Mouse (Mus musculus) gastrocnemius, adult 8-10 months (tissue): ENCODE results near the gene Fam155a. TPM values are rescaled to one million over a fixed set of nuclear protein-coding genes. Genes with fewer than 3 reads are reported as not detected.
"Not testable (repeated sequence)": the region's sequence is repeated elsewhere in the genome, so short reads cannot be mapped to it uniquely, and the experiment has no call there.

Source experiments
- DNase-seq, 2 experiments: peaks; one replicate each; pipeline ENCODE4 v3.0.0; 2022; ENCODE audit warnings: low spot score in 2 of 2
- total RNA-seq, 4 experiments: library from RNA; stranded (reverse); gene quantifications; 2 replicates each; pipeline ENCODE4 v1.2.4; 2022

Fam155a gene
- total RNA-seq, 4 experiments from 2014 or later = 0.19 TPM; not detected in 3

DNA sequence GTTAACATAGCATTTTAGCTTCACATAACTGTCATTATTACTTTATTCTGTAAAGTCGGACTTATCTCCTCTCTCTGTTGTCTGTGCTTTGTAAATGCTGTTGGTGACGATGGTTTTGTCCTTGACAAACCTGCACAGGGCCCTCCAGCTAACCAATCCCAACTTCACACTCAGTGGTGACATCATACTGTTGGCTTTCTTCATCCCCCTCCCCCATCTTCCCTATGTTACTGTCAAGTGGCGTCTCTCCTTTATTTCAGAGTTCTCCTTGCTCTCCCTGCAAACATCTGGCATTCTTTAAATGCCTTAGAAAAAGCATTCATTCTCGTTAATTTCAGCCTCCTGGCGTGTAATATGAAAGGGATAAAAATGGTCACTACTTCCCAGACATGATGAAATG, 78.6 kb downstream of the Fam155a start:
- DNase-seq = no peak

DNA sequence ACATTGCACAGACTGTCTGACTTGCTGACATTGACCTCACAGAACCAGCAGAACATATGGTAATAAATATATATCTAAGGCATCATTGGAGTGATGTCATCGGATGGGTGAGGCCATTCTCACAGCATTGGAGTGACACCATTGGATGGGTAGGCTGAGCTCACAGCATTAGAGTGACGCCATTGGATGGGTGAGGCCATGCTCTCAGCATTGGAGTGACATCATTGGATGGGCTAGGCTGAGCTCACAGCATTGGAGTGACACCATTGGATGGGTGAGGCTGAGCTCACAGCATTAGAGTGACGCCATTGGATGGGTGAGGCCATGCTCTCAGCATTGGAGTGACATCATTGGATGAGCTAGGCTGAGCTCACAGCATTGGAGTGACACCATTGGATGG, 110.9 kb downstream of the Fam155a start:
- not testable (repeated sequence) for DNase-seq

DNA sequence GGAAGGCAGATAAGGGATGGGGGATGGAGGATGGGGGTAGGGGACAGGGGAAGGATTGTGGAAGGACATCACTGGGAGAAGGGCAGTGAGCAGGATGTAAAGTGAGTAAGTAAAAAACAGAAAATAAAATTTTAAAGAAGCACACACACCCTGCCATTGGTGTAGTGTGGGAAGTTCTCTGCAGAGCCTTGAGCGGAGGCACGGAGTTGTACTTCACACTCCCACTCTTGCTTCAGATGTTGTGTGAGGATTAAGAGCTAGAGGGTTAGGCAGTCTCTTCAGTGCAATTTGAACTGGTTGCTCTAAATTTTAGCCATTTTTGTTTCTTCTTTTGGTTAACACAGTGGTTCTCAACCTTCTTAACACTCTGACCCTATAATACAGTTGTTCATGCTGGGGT, 114.1 kb downstream of the Fam155a start:
- DNase-seq = no peak

DNA sequence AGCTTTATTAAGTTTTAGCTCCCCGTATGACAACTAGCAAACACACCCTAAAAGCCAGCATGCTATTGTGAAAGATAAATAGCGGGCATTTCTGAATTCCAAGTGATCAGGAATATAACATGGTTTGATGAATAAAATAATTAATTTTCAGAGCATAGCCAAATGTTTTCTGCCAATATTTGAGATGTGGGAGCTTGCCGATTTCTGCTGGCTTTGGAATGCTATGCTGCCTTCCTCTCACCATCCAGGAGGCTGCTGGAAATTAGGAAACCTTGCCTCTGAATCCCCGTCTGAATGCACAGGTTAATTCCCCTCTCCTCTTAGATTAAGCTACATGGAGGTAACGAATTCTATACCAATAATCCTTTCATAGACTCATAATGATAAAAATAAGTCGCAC, 116.1 kb downstream of the Fam155a start:
- no peak for DNase-seq

- DNase-seq = no peak
Observed at GRCm38 (mm10) chr8:9653643-9654042, 117.3 kb downstream of the Fam155a start.

DNA sequence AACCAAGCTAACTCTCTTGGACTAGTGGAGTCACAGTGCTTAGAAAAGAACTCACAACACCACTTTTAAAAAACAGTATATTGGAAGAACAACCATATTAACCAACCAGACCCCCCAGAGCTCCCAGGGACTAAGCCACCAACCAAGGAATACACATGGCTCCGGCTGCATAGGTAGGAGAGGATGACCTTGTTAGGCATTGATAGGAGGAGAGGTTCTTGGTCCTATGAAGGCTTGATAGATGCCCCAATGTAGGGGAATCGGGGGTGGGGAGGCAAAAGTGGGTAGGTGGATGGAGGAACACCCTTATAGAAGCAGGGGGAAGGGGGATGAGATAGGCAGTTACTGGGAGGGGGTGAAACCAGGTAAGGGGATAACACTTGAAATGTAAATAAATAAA, 132.8 kb downstream of the Fam155a start:
- no peak for DNase-seq

DNA sequence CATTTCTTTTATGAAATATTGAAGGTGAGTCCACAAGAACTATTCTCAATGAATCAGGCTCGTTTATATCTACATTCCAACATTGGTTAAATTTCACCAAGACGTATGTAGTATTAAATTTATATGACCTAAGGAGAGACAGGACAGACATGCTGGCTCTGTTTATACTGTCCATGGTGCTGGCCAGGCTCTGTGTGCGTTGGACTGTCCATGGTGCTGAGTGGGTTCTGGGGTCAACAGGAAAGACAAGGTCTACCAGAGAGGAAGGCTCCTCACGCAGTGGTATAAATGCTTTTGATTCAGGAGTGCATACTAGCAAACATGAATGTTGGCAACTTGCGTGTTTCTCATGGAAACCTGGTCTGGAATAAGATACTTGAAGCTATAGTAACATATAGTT, 135.7 kb downstream of the Fam155a start:
- no peak for DNase-seq

DNA sequence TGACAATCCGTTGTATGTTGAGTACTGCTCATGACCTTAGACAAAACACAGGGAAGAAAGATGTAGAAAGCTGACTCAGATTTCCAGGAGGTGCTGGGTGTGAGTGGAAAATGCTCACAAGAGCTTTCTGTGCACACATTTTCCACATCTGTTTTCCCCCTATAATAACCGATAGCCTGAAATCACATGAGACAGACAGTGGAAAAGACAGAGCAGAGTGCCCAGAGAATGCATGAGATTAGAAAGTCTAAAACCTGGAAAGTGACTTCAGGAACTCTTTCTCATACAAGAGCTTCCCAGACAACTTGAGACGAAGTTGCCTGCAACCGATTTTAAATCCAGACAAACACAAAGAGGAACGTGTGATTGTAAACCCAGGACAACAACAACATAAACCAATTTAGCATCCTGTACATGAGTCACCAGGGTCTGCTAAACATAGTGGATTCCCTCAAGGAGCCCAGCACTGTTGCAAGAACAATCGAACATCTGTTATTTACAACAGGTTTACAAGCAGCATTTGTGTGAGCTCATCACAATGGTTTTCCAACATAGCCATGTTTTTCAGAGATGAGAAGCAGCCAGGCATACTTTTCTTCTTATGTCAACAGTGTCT, 163.8 kb downstream of the Fam155a start:
- no peak for DNase-seq

DNA sequence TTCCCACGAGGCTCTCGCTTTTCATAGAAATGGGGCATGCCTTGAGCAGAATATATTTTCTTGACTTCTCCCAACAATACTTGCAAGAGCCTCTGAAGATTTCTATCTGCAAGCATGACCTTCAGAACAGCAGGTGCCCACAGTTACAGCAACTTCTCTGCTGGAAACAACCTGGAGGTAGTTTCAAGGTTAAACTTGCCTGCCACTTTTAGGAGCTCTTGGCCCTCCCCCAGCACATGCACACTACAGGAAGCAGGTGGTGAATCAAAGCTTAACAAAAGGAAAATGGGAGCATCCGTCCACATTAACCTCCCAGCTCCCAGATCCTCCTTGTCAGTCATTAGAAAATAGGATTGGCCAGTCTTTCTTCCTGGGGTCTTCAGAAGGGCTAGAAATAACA, 175.0 kb downstream of the Fam155a start:
- no peak for DNase-seq

- no peak for DNase-seq
Observed at GRCm38 (mm10) chr8:9581836-9582235, 189.1 kb downstream of the Fam155a start.

- no peak for DNase-seq
Observed at GRCm38 (mm10) chr8:9580192-9580591, 190.8 kb downstream of the Fam155a start.

DNA sequence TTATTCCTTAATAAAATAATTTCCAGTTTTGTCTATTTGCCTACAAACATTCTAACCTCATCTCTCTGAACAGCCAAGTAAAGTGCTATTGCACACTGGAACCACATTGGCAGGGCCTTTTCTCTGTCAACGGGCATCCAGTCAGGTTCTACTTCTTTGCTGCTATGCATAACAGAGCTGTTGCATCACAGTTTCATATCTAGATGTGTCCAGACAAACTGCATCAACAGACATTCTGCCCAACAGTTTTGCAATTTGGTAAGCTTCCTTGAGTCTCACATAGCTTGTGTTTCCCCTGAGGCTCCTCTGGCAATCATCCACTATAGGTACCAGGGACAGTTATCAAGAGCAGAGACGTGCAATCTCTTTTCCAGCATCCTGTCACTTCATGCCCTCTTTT, 199.0 kb downstream of the Fam155a start:
- DNase-seq = no peak

GRCm38 (mm10) chr8:9569516-9570170, 201.3 kb downstream of the Fam155a start:
- DNase-seq = no peak

DNA sequence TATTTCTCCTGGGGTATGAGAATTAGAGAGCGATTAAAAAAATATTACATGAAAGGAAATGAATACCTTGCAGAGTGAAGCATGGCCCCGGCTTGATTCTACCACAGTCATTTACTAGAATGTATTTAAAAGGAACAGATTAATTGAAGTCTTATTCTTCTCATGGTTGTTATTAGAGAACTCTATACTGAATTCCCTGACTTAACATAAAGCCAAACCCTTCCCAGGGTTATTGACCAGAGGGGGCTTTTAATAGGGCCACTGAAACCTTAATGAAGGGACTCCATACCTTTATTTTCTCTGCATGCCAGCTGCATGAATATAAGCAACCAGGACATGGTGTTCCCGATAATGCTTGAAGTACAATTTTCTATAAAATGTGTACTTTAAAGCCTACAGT, 221.8 kb downstream of the Fam155a start:
- DNase-seq = no peak

GRCm38 (mm10) chr8:9547558-9547954, 223.4 kb downstream of the Fam155a start:
- no peak for DNase-seq

DNA sequence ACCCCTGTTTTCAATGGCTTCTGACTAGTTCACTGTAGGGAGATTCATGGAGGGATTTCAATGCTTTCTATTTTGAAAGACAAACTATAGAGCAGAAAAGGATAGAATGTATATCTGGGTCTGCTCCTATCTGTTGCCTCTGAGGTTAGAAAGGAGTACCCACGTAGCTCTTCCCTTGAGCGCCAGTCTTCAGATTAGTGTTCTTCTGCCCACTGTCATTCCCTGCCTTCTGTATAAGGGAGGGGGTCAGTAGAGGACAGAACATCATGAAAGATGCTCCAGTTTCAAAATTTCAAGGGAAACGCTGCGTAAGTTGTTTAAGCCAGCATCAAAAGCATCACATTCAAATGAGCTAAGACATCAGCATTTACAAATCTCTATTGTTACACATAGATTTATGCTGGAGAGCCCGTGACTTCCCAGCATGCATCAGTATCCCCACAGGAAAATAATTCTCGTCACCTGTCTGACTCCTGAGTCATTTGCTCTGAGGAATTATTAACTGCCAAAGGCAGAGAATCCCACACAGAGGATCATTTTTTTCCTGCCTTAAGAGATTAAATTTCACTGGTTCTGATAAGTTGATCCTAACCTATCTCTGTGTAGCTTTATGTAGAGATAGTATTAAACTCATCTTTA, 223.9 kb downstream of the Fam155a start:
- DNase-seq = no peak

DNA sequence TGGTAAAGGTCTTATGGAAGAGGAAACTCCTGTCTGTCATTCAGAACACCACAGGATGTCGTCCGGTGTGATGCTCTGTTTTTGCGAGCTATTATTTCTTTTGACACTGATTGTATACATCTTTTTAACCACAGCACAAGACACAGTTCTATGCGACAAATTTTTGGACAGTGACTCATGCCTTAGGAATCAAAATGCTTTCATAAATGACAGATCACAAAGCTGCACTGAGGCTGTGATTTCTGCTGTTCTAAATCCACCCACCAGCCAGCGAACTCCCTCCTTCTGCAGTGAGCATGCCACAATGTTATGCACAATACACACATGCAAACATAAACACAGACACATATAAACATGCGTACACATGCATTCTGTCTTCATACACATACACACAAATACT, 224.5 kb downstream of the Fam155a start:
- no peak for DNase-seq

GRCm38 (mm10) chr8:9545665-9546064, 225.3 kb downstream of the Fam155a start:
- no peak for DNase-seq

DNA sequence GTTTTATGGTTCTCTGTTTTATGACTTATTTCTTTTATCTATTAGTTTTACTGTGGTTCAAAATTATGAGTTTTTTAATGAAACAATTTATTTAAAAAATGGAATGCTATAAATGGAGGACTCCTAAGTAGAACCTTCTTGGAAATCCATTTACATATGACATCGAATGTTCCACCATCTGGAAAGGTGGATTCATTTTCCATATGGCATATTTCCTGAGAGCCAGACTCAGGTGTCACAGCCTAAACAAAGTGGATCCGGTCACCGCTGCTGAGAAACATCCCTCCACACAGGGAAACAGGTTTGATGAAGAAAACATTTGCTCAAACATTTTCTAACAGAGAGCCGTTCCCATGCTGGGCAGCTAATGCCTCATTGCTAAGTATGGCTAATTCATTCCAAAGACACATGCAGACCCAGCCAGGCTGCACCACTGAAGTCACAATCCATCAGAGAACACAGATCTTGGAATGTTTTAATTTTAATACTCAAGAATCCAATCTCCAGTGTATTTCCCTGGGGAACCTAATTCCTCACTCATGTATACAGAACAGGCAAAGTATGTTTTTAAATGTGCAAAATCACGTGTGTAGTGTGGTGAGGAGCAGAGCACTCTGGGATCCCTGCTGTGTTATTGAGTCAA, 235.1 kb downstream of the Fam155a start:
- DNase-seq = no peak

DNA sequence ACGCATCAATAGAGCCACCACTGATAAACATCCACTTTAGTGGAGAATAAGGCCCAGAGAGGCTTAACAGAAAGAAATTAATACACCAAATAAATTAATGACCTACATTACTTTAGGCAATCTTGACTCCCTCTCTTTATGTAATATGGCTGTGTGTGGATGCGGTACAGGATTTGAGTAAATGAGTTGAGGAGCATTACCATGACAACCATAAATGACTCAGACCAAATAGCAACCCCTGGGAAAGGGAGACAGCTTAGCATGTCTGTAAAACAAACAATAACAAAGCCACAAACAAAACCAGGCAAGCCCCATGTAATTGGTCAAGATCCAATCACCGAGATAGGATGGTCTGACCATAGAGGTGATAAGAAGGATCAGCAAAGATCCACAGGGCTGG, 244.4 kb downstream of the Fam155a start:
- DNase-seq = no peak

DNA sequence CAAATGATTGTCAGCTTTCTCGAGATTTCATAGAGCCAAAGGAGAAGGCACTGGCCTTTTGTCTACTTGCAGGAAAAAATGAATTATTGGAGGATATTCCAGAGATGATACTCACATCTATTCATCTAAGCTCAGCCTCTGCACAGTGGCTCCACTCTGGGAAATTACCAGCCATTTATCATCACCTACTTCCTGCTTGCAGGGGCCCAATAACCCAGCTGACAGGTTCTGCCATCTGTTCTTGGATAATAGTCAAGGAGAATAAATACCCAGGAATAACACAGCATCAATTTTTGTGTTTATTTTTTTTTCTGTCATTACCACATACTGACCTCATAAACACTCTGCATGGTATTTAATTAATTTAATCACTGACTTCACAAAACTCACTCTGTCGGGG, 249.4 kb downstream of the Fam155a start:
- DNase-seq = no peak

GRCm38 (mm10) chr8:9500751-9501150, 270.2 kb downstream of the Fam155a start:
- no peak for DNase-seq

- no peak for DNase-seq
Observed at GRCm38 (mm10) chr8:9494225-9494598, 276.7 kb downstream of the Fam155a start.
